In the genomic region with DNA sequence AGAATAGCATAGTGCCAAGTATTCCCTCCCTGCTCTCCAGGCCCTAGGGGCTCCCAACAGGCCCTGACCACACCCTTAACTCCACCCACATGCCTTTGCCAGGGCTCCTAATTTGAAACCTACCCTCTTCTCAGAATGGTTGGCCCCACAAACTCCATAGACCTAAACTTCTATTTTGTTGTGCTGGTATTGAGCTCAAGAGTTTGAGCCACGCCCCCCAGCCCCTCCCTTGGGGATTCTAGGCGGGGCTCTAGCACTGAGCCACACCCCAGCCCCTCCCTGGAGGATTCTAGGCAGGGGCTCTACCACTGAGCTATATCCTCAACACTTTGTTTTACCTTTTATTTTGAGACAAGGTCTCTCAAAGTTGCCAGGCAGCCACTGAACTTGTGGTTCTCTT, we compare ENCODE assay signal across 24 mouse cellular contexts. TPM values are rescaled to one million over a fixed set of nuclear protein-coding genes. Genes with fewer than 3 reads are reported as not detected.
A peak's percentile ranks its signal among the peaks of the same experiment; 100 is the strongest.
DNase-seq lines count a peak whose midpoint lies in the region; ATAC-seq and TF ChIP-seq lines count a peak whose summit lies in the region.
"Had no signal": no experiment of that assay in that cellular context is flagged by ENCODE, and none has a peak within 500 bp of the region (broad histone marks: within the 10 kb centered on the region; RNA-seq: fewer than 3 reads in every experiment).

No protein-coding gene starts in this region.

- no peaks in the 10 kb centered on the region for H3K27me3 ChIP-seq in liver, postnatal 0 days (ENCODE audit: insufficient read depth, low read length)
- H3K27me3 ChIP-seq in forebrain, embryonic 12.5 days: no peaks in the 10 kb centered on the region
- H3K27me3 ChIP-seq in midbrain, embryonic 15.5 days (replicated peaks): no peaks in the 10 kb centered on the region
- H3K27me3 ChIP-seq: embryonic facial prominence, embryonic 12.5 days; heart, embryonic 15.5 days; hindbrain, embryonic 12.5 days; midbrain, embryonic 13.5 days had no signal

- in situ Hi-C loops in ES-E14 (cut with MboI; ENCODE audit: low sequenced_read_pairs in 2 of 2, unreplicated experiment in 2 of 2): no loop called here

- WGBS in liver, postnatal 0 days (ENCODE audit: insufficient replicate concordance): 50% methylated on average over 2 of the region's 2 CpGs
- 40% methylated on average over 2 of the region's 2 CpGs for WGBS in forebrain, embryonic 12.5 days
- 34% methylated on average over 2 of the region's 2 CpGs for WGBS in midbrain, embryonic 15.5 days

- H3K4me2 ChIP-seq in liver, postnatal 0 days (ENCODE audit: low read depth, low read length): no peak overlapping the region
- H3K4me2 ChIP-seq in forebrain, embryonic 12.5 days: no peak overlapping the region
- no peak overlapping the region for H3K4me2 ChIP-seq in midbrain, embryonic 15.5 days
- H3K4me2 ChIP-seq: embryonic facial prominence, embryonic 12.5 days; heart, embryonic 15.5 days; hindbrain, embryonic 12.5 days; midbrain, embryonic 13.5 days had no signal

- peak; percentile 38 for DNase-seq in gastrocnemius, adult 2 months
- no peak for DNase-seq in gastrocnemius, postnatal 14 days
- DNase-seq in 3T3-L1 (ENCODE audit: low read depth, low spot score): peak; percentile 27
- DNase-seq in ES-E14 (ENCODE audit: low read depth, low spot score): peak; percentile 59
- peak; percentile 39 for DNase-seq in liver, postnatal 0 days
- DNase-seq: adrenal gland, postnatal 14 days; cerebellum, adult 2 months; forebrain, postnatal 0 days; heart, adult 2 months; kidney, adult 9 months; kidney, postnatal 36 days had no signal

- H3K4me1 ChIP-seq in ES-E14 (ENCODE audit: control insufficient read depth in 2 of 2, insufficient read depth in 2 of 2, low read length in 2 of 2, poor library complexity in 1 of 2): peaks cover 4 to 13% of the 10 kb centered on the region in 2 experiments; a peak in 3 of 4 replicates
- H3K4me1 ChIP-seq in liver, postnatal 0 days (ENCODE audit: insufficient read depth): peaks cover 10% of the 10 kb centered on the region; the same call in 1 of the 2 replicates
- H3K4me1 ChIP-seq in forebrain, embryonic 12.5 days: peaks cover 5% of the 10 kb centered on the region; the same call in 1 of the 2 replicates
- no peaks in the 10 kb centered on the region for H3K4me1 ChIP-seq in midbrain, embryonic 15.5 days
- H3K4me1 ChIP-seq: embryonic facial prominence, embryonic 12.5 days; midbrain, embryonic 13.5 days had no signal

- TF ChIP-seq EP300 in liver, postnatal 0 days (IDR thresholded peaks at IDR 0.05; ENCODE audit: low read depth): no peak

- no peak for ATAC-seq in liver, postnatal 0 days
- ATAC-seq in inflammation-experienced regulatory T-cells, adult 6 months: no peak
- no peak for ATAC-seq in forebrain, embryonic 12.5 days (ENCODE audit: low FRiP score)
- ATAC-seq in midbrain, embryonic 15.5 days (replicated peaks): no peak
- ATAC-seq: forebrain, postnatal 0 days; midbrain, embryonic 13.5 days had no signal

- H3K27ac ChIP-seq in gastrocnemius, adult 2 months: no peak overlapping the region
- peak overlapping the region; percentile 77; the same call in 1 of the 2 replicates for H3K27ac ChIP-seq in ES-E14 (ENCODE audit: insufficient read depth, low read depth, low read length, poor library complexity, severe bottlenecking)
- H3K27ac ChIP-seq in liver, postnatal 0 days (ENCODE audit: low read depth): no peak overlapping the region
- H3K27ac ChIP-seq in forebrain, embryonic 12.5 days: no peak overlapping the region
- H3K27ac ChIP-seq in midbrain, embryonic 15.5 days: no peak overlapping the region
- H3K27ac ChIP-seq: embryonic facial prominence, embryonic 12.5 days; heart, adult 2 months; heart, embryonic 15.5 days; hindbrain, embryonic 12.5 days; liver, embryonic 14.5 days; midbrain, embryonic 13.5 days had no signal

- no peaks in the 10 kb centered on the region for H3K9me3 ChIP-seq in ES-E14 (ENCODE audit: control insufficient read depth, insufficient read depth, low read depth, low read length)
- no peaks in the 10 kb centered on the region for H3K9me3 ChIP-seq in liver, postnatal 0 days (ENCODE audit: low read length)
- H3K9me3 ChIP-seq in forebrain, embryonic 12.5 days: no peaks in the 10 kb centered on the region
- H3K9me3 ChIP-seq in midbrain, embryonic 15.5 days: no peaks in the 10 kb centered on the region
- H3K9me3 ChIP-seq: embryonic facial prominence, embryonic 12.5 days; heart, embryonic 15.5 days; hindbrain, embryonic 12.5 days; midbrain, embryonic 13.5 days had no signal

- H3K9ac ChIP-seq in ES-E14 (ENCODE audit: insufficient read depth, low read depth, low read length, poor library complexity, severe bottlenecking): no peak overlapping the region; the same call in 1 of the 2 replicates
- no peak overlapping the region for H3K9ac ChIP-seq in liver, postnatal 0 days (replicated peaks)
- H3K9ac ChIP-seq in forebrain, embryonic 12.5 days: no peak overlapping the region
- H3K9ac ChIP-seq in midbrain, embryonic 15.5 days: no peak overlapping the region
- H3K9ac ChIP-seq: embryonic facial prominence, embryonic 12.5 days; forebrain, postnatal 0 days; heart, embryonic 15.5 days; hindbrain, embryonic 12.5 days; liver, embryonic 14.5 days; midbrain, embryonic 13.5 days had no signal

- no peak overlapping the region for H3K4me3 ChIP-seq in gastrocnemius, adult 2 months
- no peak overlapping the region; a peak in 1 of 4 replicates for H3K4me3 ChIP-seq in ES-E14 (ENCODE audit: insufficient read depth in 1 of 2, low read depth in 1 of 2, low read length in 2 of 2, poor library complexity in 1 of 2, severe bottlenecking in 1 of 2)
- H3K4me3 ChIP-seq in liver, postnatal 0 days (ENCODE audit: low read depth, low read length): no peak overlapping the region
- no peak overlapping the region for H3K4me3 ChIP-seq in forebrain, embryonic 12.5 days (replicated peaks)
- no peak overlapping the region for H3K4me3 ChIP-seq in midbrain, embryonic 15.5 days
- H3K4me3 ChIP-seq: embryonic facial prominence, embryonic 12.5 days; heart, adult 2 months; heart, embryonic 15.5 days; hindbrain, embryonic 12.5 days; midbrain, embryonic 13.5 days had no signal

- intact Hi-C loops in gastrocnemius, adult 2 months (cut with DNase I): no loop called here
- intact Hi-C loops in gastrocnemius, postnatal 14 days (cut with DNase I; ENCODE audit: low total_unique reads): no loop called here

- TF ChIP-seq CTCF in gastrocnemius, adult 2 months (IDR thresholded peaks at IDR 0.05): no peak
- no peak for TF ChIP-seq CTCF in liver, postnatal 0 days (IDR thresholded peaks at IDR 0.05; ENCODE audit: low read depth)

- no peaks in the 10 kb centered on the region for H3K36me3 ChIP-seq in ES-E14 (ENCODE audit: control insufficient read depth, insufficient read depth, low read length, poor library complexity, severe bottlenecking)
- H3K36me3 ChIP-seq in liver, postnatal 0 days (replicated peaks; ENCODE audit: insufficient read depth, low read length): no peaks in the 10 kb centered on the region
- no peaks in the 10 kb centered on the region for H3K36me3 ChIP-seq in forebrain, embryonic 12.5 days (replicated peaks)
- no peaks in the 10 kb centered on the region for H3K36me3 ChIP-seq in midbrain, embryonic 15.5 days (replicated peaks)
- H3K36me3 ChIP-seq: embryonic facial prominence, embryonic 12.5 days; heart, embryonic 15.5 days; hindbrain, embryonic 12.5 days; midbrain, embryonic 13.5 days had no signal

TF ChIP-seq in ES-E14, 5 proteins besides CTCF, POLR2A, EP300 and RAD21:
- TF ChIP-seq MAFK (IDR thresholded peaks at IDR 0.05; ENCODE audit: insufficient read depth, low read depth, low read length) (no peak), CHD2 (IDR thresholded peaks at IDR 0.05; ENCODE audit: low read depth, low read length) (no peak)

RNA-seq across cellular contexts. Expression of a gene that starts 3.0 kb away (rescaled TPM):
- total RNA-seq in gastrocnemius, adult 2 months (2021): not detected
- not detected for total RNA-seq in gastrocnemius, postnatal 14 days (2021)
- 1.6 and 2.2 TPM in 2 replicates for total RNA-seq in ES-E14 (2012; rRNA removed)
- 4.0 and 4.7 TPM in 2 replicates for polyA plus RNA-seq in liver, postnatal 0 days (2015; fragmentation: Nextera tagmentation; extraction: Ambion mirVana)
- under 1 TPM in 1 of 3 experiments, not detected in 2; 0.16 TPM for polyA plus RNA-seq in inflammation-experienced regulatory T-cells, adult 6 months (2017; shearing (Covaris generic))
- polyA plus RNA-seq in forebrain, embryonic 12.5 days (2016; fragmentation: Nextera tagmentation; extraction: Ambion mirVana): not detected in 2 replicates
- polyA plus RNA-seq in midbrain, embryonic 15.5 days (2015; fragmentation: Nextera tagmentation; extraction: Ambion mirVana): not detected in 2 replicates
- total RNA-seq: common myeloid progenitor, adult 5-6 weeks; gastrocnemius, adult 8-10 months; layer of hippocampus, postnatal 10 days; left cerebral cortex, postnatal 36 days; megakaryocyte progenitor cell, adult 5-6 weeks had no signal
- polyA plus RNA-seq: cerebellum, adult 2 months; forebrain, postnatal 0 days; midbrain, embryonic 13.5 days had no signal

RNA-seq across cellular contexts. Expression of a gene that starts 13.0 kb away (rescaled TPM):
- total RNA-seq in gastrocnemius, adult 2 months (2021): not detected
- total RNA-seq in gastrocnemius, postnatal 14 days (2021): under 1 TPM in 1 of 2 experiments, not detected in 1; 0.27 TPM
- 2.2 and 5.1 TPM in 2 replicates for total RNA-seq in ES-E14 (2012; rRNA removed)
- not detected in 2 replicates for polyA plus RNA-seq in liver, postnatal 0 days (2015; fragmentation: Nextera tagmentation; extraction: Ambion mirVana)
- polyA plus RNA-seq in inflammation-experienced regulatory T-cells, adult 6 months (2017; shearing (Covaris generic)): not detected
- 0.32 and 0.92 TPM in 2 replicates for polyA plus RNA-seq in forebrain, embryonic 12.5 days (2016; fragmentation: Nextera tagmentation; extraction: Ambion mirVana)
- not detected in 2 replicates for polyA plus RNA-seq in midbrain, embryonic 15.5 days (2015; fragmentation: Nextera tagmentation; extraction: Ambion mirVana)
- total RNA-seq: adrenal gland, postnatal 14 days; common myeloid progenitor, adult 5-6 weeks; forebrain, postnatal 0 days; gastrocnemius, adult 8-10 months; heart, adult 2 months; layer of hippocampus, postnatal 10 days; left cerebral cortex, postnatal 36 days had no signal
- polyA plus RNA-seq: forebrain, postnatal 0 days; heart, adult 2 months; midbrain, embryonic 13.5 days had no signal

RNA-seq across cellular contexts. Expression of a gene that starts 42.5 kb away (rescaled TPM):
- total RNA-seq in gastrocnemius, adult 2 months (2021): 10 to 100 TPM; 25.0 to 28.8 TPM
- total RNA-seq in gastrocnemius, postnatal 14 days (2021): 10 to 100 TPM; 14.6 to 15.3 TPM
- 17.4 and 21.7 TPM in 2 replicates for total RNA-seq in ES-E14 (2012; rRNA removed)
- polyA plus RNA-seq in liver, postnatal 0 days (2015; fragmentation: Nextera tagmentation; extraction: Ambion mirVana): 2.1 TPM in 2 replicates
- polyA plus RNA-seq in inflammation-experienced regulatory T-cells, adult 6 months (2017; shearing (Covaris generic)): 1 to 10 TPM; 1.5 to 2.4 (median 1.7) TPM
- 6.2 and 8.0 TPM in 2 replicates for polyA plus RNA-seq in forebrain, embryonic 12.5 days (2016; fragmentation: Nextera tagmentation; extraction: Ambion mirVana)
- polyA plus RNA-seq in midbrain, embryonic 15.5 days (2015; fragmentation: Nextera tagmentation; extraction: Ambion mirVana): 22.0 and 22.8 TPM in 2 replicates

RNA-seq across cellular contexts. Expression of a gene that starts 46.7 kb away (rescaled TPM):
- 1 to 10 TPM; 6.5 to 8.2 TPM for total RNA-seq in gastrocnemius, adult 2 months (2021)
- total RNA-seq in gastrocnemius, postnatal 14 days (2021): 1 to 10 TPM; 6.7 to 7.5 TPM
- 26.7 and 28.3 TPM in 2 replicates for total RNA-seq in ES-E14 (2012; rRNA removed)
- polyA plus RNA-seq in liver, postnatal 0 days (2015; fragmentation: Nextera tagmentation; extraction: Ambion mirVana): 4.8 and 4.9 TPM in 2 replicates
- polyA plus RNA-seq in inflammation-experienced regulatory T-cells, adult 6 months (2017; shearing (Covaris generic)): 10 to 100 TPM in 1 of 3 experiments, 1 to 10 TPM in 2; 8.5 to 10.8 (median 9.1) TPM
- 29.7 and 32.9 TPM in 2 replicates for polyA plus RNA-seq in forebrain, embryonic 12.5 days (2016; fragmentation: Nextera tagmentation; extraction: Ambion mirVana)
- polyA plus RNA-seq in midbrain, embryonic 15.5 days (2015; fragmentation: Nextera tagmentation; extraction: Ambion mirVana): 26.8 and 27.5 TPM in 2 replicates
